Mouse (Mus musculus) midbrain, embryonic 15.5 days (tissue): Measurements from ENCODE around the gene Txndc12. TPM values are rescaled to one million over a fixed set of nuclear protein-coding genes. Genes with fewer than 3 reads are reported as not detected.

ENCODE experiments used
- ATAC-seq: fragments of 200-750 bp; cut with Nextera tagmentation; replicated peaks from 2 replicates; pipeline ENCODE4 v1.8.0; 2017; ENCODE audit warnings: moderate TSS enrichment
- H3K27ac ChIP-seq: fragments of 300-500 bp; sonication (generic); 2 replicates; pipeline ENCODE4 v1.5.1; 2015; ENCODE audit warnings: mild to moderate bottlenecking, inconsistent platforms
- H3K27me3 ChIP-seq: fragments of 300-500 bp; sonication (generic); replicated peaks from 2 replicates; pipeline ENCODE4 v1.6.1; 2015; ENCODE audit warnings: inconsistent platforms
- H3K36me3 ChIP-seq: fragments of 300-500 bp; sonication (generic); replicated peaks from 2 replicates; pipeline ENCODE4 v1.6.1; 2015; ENCODE audit warnings: inconsistent platforms
- H3K4me1 ChIP-seq: fragments of 300-500 bp; sonication (generic); 2 replicates; pipeline ENCODE4 v1.6.1; 2015; ENCODE audit warnings: inconsistent platforms
- H3K4me2 ChIP-seq: fragments of 300-500 bp; sonication (generic); 2 replicates; pipeline ENCODE4 v1.6.1; 2015; ENCODE audit warnings: inconsistent platforms, mild to moderate bottlenecking, moderate library complexity
- H3K4me3 ChIP-seq: fragments of 300-500 bp; sonication (generic); 2 replicates; pipeline ENCODE4 v1.5.1; 2015; ENCODE audit warnings: mild to moderate bottlenecking, inconsistent platforms
- H3K9ac ChIP-seq: fragments of 300-500 bp; sonication (generic); 2 replicates; pipeline ENCODE4 v1.6.1; 2015; ENCODE audit warnings: mild to moderate bottlenecking, inconsistent platforms
- H3K9me3 ChIP-seq: fragments of 300-500 bp; sonication (generic); 2 replicates; pipeline ENCODE4 v1.6.1; 2016; ENCODE audit warnings: inconsistent platforms
- WGBS: fragments of 180-500 bp; shearing (Covaris S2); methylation state at CpG from one replicate; pipeline ENCODE4 v1.1.7; 2015; ENCODE audit warnings: mixed read lengths; 5-methylcytosine and 5-hydroxymethylcytosine counted together
- polyA plus RNA-seq: library from polyadenylated mRNA; unstranded; fragments of >200 nt; fragmentation: Nextera tagmentation; extraction: Ambion mirVana; gene quantifications from 2 replicates; pipeline ENCODE4 v1.2.1, GENCODE M21; 2015

The Txndc12 gene
- polyA plus RNA-seq, 1 experiment from 2014 or later: 67.4 TPM

DNA sequence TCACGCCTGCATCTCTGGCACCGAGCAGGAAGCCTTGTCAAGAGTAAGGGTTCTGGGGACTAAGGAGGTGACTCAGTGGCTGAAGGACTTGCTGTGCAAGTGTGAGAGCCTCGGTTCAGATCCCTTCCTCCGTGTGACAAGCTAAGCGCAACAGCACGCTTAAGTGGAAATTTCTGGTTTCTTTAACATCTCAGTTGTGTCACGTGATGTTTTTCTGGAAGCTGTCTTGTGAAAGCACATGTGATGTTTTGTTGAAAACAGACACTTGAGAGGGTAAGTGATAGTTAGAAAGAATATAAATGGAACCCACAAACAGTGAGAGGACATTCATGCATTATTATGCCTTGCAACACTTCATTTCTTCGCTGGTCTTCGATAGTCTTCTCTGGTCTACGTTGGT lies 70.4 kb downstream of the Txndc12 start:
- Histone ChIP-seq H3K4me2 (no peak overlapping the region), H3K9ac (no peak overlapping the region), H3K27ac (no peak overlapping the region), H3K4me3 (no peak overlapping the region), H3K9me3 (no peaks in the 10 kb centered on the region), H3K36me3 (no peaks in the 10 kb centered on the region), H3K4me1 (no peaks in the 10 kb centered on the region), H3K27me3 (no peaks in the 10 kb centered on the region)
- no peak for ATAC-seq
- WGBS: 93% methylated on average over 10 of the region's 10 CpGs

DNA sequence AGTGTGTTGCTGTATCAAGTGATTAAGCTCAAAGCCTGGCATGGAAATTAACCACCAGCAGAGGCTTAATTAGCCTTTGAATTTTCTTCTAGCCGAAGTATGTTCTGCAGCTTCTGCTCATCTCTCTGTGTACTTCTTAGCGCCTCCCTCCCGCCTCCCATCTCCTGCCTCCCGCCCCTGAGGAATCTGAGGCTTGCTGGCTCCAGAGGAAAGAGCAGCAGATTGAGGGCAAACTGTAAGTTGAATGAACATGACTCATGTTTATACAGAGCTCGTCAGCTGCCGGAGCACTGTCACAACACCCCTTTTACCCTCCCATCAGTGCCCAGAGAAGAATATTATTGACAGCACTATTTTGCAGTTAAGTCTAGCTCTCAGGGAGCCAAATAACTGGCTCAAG lies 71.5 kb downstream of the Txndc12 start:
- no peak for ATAC-seq
- Histone ChIP-seq H3K9ac (no peak overlapping the region), H3K27ac (no peak overlapping the region), H3K4me1 (no peaks in the 10 kb centered on the region), H3K4me3 (no peak overlapping the region), H3K4me2 (no peak overlapping the region), H3K27me3 (no peaks in the 10 kb centered on the region), H3K9me3 (no peaks in the 10 kb centered on the region), H3K36me3 (no peaks in the 10 kb centered on the region)
- 35% methylated on average over 6 of the region's 6 CpGs for WGBS

DNA sequence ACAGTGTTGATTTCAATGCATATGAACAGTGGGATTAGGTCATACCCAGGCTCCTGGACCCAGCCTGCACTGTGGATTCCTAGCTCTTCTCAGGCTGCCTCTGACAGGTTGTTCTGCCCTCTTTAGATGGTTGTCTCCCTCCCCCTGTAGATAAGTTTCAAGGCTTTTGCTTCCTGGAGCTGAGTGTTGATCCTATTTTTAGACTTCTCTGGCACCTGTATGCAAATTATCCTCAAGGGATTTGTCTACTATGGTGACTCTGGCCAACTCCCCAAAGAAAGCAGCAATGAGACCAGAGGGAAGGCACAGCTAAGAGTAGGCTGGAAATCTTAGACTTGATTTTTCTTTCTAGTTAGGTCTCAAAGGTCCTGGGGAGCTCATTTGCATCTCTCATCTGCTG lies 73.1 kb downstream of the Txndc12 start:
- Histone ChIP-seq H3K27ac (no peak overlapping the region), H3K4me3 (no peak overlapping the region), H3K4me1 (no peaks in the 10 kb centered on the region), H3K36me3 (no peaks in the 10 kb centered on the region), H3K27me3 (no peaks in the 10 kb centered on the region), H3K9ac (no peak overlapping the region), H3K4me2 (no peak overlapping the region), H3K9me3 (no peaks in the 10 kb centered on the region)
- ATAC-seq: no peak

DNA sequence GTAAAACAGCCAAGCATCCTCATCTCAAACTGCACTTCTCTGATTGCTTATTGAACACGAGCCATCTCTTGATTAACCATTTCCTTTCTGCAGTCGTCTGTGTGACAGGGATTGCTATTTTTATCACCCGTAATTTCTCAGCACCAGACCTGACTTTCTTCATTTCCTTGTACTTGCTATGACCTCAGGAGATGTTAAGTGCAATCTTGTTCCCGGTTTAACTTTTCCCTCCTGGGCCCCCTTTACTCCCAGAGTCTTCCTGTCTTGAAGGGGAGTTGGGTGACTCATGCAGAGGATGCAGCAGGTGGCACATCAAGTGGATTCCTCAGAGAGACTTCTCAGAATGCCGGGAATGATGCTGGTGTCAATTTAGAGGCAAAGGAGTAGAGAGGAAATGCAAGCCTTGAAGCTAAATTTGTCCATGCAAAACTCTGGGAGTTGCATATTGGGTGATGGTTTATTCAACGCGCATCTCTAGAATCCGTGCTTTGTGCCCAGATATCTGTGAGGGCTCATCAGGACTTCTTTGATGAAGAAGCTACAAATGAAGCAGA lies 75.5 kb downstream of the Txndc12 start:
- no peak for ATAC-seq
- Histone ChIP-seq H3K4me2 (no peak overlapping the region), H3K4me3 (no peak overlapping the region), H3K36me3 (no peaks in the 10 kb centered on the region), H3K27ac (no peak overlapping the region), H3K27me3 (no peaks in the 10 kb centered on the region), H3K9me3 (no peaks in the 10 kb centered on the region), H3K9ac (no peak overlapping the region), H3K4me1 (no peaks in the 10 kb centered on the region)
- WGBS: 77% methylated on average over 8 of the region's 8 CpGs

Other genes starting within 250 kb of the Txndc12 start
- gene Cc2d1b, start 214.7 kb upstream of the Txndc12 start, polyA plus RNA-seq: 19.7 and 24.4 TPM in 2 replicates
- 1.9 and 2.2 TPM in 2 replicates for gene 3110021N24Rik, start 115.0 kb upstream of the Txndc12 start, polyA plus RNA-seq
- gene Zfyve9, start 53.8 kb upstream of the Txndc12 start, polyA plus RNA-seq: 6.4 TPM in 2 replicates
- 167 and 179 TPM in 2 replicates for gene Btf3l4, start 987 bp upstream of the Txndc12 start, polyA plus RNA-seq
- 24.1 and 24.4 TPM in 2 replicates for gene Kti12, start 13.2 kb downstream of the Txndc12 start, polyA plus RNA-seq
- 1.3 and 1.9 TPM in 2 replicates for gene A730015C16Rik, start 14.0 kb downstream of the Txndc12 start, polyA plus RNA-seq
- 141 and 148 TPM in 2 replicates for gene Rab3b, start 44.5 kb downstream of the Txndc12 start, polyA plus RNA-seq
- gene Nrd1, start 166.1 kb downstream of the Txndc12 start, polyA plus RNA-seq: 76.4 and 80.0 TPM in 2 replicates